Comparison of ENCODE assay signal across 8 mouse cellular contexts in genomic region chr11:115276780-115277603, GRCm38 (mm10). TPM values are rescaled to one million over a fixed set of nuclear protein-coding genes. Genes with fewer than 3 reads are reported as not detected.
DNase-seq lines count a peak whose midpoint lies in the region; ATAC-seq and TF ChIP-seq lines count a peak whose summit lies in the region.

Gene Fdxr (minus strand): TSS chr11:115277050.

- WGBS in embryonic facial prominence, embryonic 13.5 days, result under 1% methylated on average over 42 of the region's 42 CpGs
- WGBS in kidney, adult 2 months, result under 1% methylated on average over 42 of the region's 42 CpGs
- under 1% methylated on average over 42 of the region's 42 CpGs for WGBS in limb, embryonic 12.5 days
- under 1% methylated on average over 42 of the region's 42 CpGs for WGBS in midbrain, embryonic 15.5 days
- WGBS in spleen, adult 2 months, result under 1% methylated on average over 42 of the region's 42 CpGs

- peak within 1 kb of the TSS; percentile 84 for H3K9ac ChIP-seq in embryonic facial prominence, embryonic 13.5 days
- peak within 1 kb of the TSS; percentile 71 for H3K9ac ChIP-seq in limb, embryonic 12.5 days (replicated peaks)
- peak within 1 kb of the TSS; percentile 82 for H3K9ac ChIP-seq in midbrain, embryonic 15.5 days

- H3K27me3 ChIP-seq in embryonic facial prominence, embryonic 13.5 days, result no peaks in the 10 kb centered on the region
- H3K27me3 ChIP-seq in kidney, adult 2 months (replicated peaks; ENCODE audit: control insufficient read depth, insufficient read depth, low read length), result no peaks in the 10 kb centered on the region
- H3K27me3 ChIP-seq in limb, embryonic 12.5 days, result no peaks in the 10 kb centered on the region
- H3K27me3 ChIP-seq in midbrain, embryonic 15.5 days (replicated peaks), result no peaks in the 10 kb centered on the region
- H3K27me3 ChIP-seq in spleen, adult 2 months (ENCODE audit: control insufficient read depth, insufficient read depth, low read length), result no peaks in the 10 kb centered on the region

- DNase-seq in 3134 (ENCODE audit: extremely low read depth, insufficient read length, low spot score), result peak; percentile 99
- DNase-seq in adrenal gland, postnatal 36 days, result peak; percentile 98 to 99
- DNase-seq in heart, adult 18-20 months, result peak; percentile 100
- peak; percentile 100 for DNase-seq in kidney, adult 2 months
- DNase-seq in spleen, adult 2 months (ENCODE audit: low read depth in 1 of 2, low spot score in 2 of 2), result peak; percentile 99 to 100

- H3K4me1 ChIP-seq in embryonic facial prominence, embryonic 13.5 days, result peaks cover 18% of the 10 kb centered on the region
- peaks cover 3% of the 10 kb centered on the region; the same call in 1 of the 2 replicates for H3K4me1 ChIP-seq in kidney, adult 2 months (ENCODE audit: control insufficient read depth, insufficient read depth, low read length)
- peaks cover 16% of the 10 kb centered on the region for H3K4me1 ChIP-seq in limb, embryonic 12.5 days (replicated peaks)
- H3K4me1 ChIP-seq in midbrain, embryonic 15.5 days, result peaks cover 16% of the 10 kb centered on the region
- H3K4me1 ChIP-seq in spleen, adult 2 months (ENCODE audit: control insufficient read depth, insufficient read depth, insufficient read length), result peaks cover 14% of the 10 kb centered on the region; the same call in 1 of the 2 replicates

- TF ChIP-seq CTCF in kidney, adult 2 months (conservative IDR thresholded peaks at IDR 0.05; ENCODE audit: insufficient read depth, insufficient read length, low read depth, low read length), result no peak
- no peak for TF ChIP-seq CTCF in spleen, adult 2 months (IDR thresholded peaks at IDR 0.05; ENCODE audit: extremely low read depth, insufficient read depth, insufficient read length, insufficient replicate concordance)

- H3K4me2 ChIP-seq in embryonic facial prominence, embryonic 13.5 days, result peak within 1 kb of the TSS; percentile 87
- H3K4me2 ChIP-seq in limb, embryonic 12.5 days, result peak within 1 kb of the TSS; percentile 74
- H3K4me2 ChIP-seq in midbrain, embryonic 15.5 days, result peak within 1 kb of the TSS; percentile 75

- ATAC-seq in embryonic facial prominence, embryonic 13.5 days (ENCODE audit: insufficient number of reproducible peaks, insufficient read depth, low FRiP score, low TSS enrichment, low read depth), result peak; percentile 93
- ATAC-seq in limb, embryonic 12.5 days (ENCODE audit: insufficient number of reproducible peaks, insufficient read depth, low FRiP score, low TSS enrichment, low read depth), result peak; percentile 95
- ATAC-seq in midbrain, embryonic 15.5 days (replicated peaks), result peak; percentile 97

- H3K4me3 ChIP-seq in embryonic facial prominence, embryonic 13.5 days, result peak within 1 kb of the TSS; percentile 70
- peak within 1 kb of the TSS; percentile 69 for H3K4me3 ChIP-seq in kidney, adult 2 months (ENCODE audit: insufficient read depth, low read depth, low read length)
- peak within 1 kb of the TSS; percentile 54 for H3K4me3 ChIP-seq in limb, embryonic 12.5 days (replicated peaks)
- H3K4me3 ChIP-seq in midbrain, embryonic 15.5 days, result peak within 1 kb of the TSS; percentile 74
- peak within 1 kb of the TSS; percentile 79 for H3K4me3 ChIP-seq in spleen, adult 2 months (ENCODE audit: extremely low read depth, insufficient read depth, insufficient read length)

- peak; percentile 94 for TF ChIP-seq POLR2A in kidney, adult 2 months (IDR thresholded peaks at IDR 0.05; ENCODE audit: low read depth, low read length)
- peak; percentile 97 for TF ChIP-seq POLR2A in spleen, adult 2 months (IDR thresholded peaks at IDR 0.05; ENCODE audit: low read depth, low read length)

- peak within 1 kb of the TSS; percentile 81 for H3K27ac ChIP-seq in embryonic facial prominence, embryonic 13.5 days
- peak within 1 kb of the TSS; percentile 88 for H3K27ac ChIP-seq in kidney, adult 2 months (ENCODE audit: insufficient read depth, low read depth, low read length)
- H3K27ac ChIP-seq in limb, embryonic 12.5 days, result peak within 1 kb of the TSS; percentile 82
- H3K27ac ChIP-seq in midbrain, embryonic 15.5 days, result peak within 1 kb of the TSS; percentile 92
- peak within 1 kb of the TSS; percentile 89 for H3K27ac ChIP-seq in spleen, adult 2 months (ENCODE audit: insufficient read depth, low read length)

- H3K36me3 ChIP-seq in embryonic facial prominence, embryonic 13.5 days, result no peaks in the 10 kb centered on the region
- no peaks in the 10 kb centered on the region for H3K36me3 ChIP-seq in kidney, adult 2 months (ENCODE audit: control insufficient read depth, insufficient read depth, low read length)
- H3K36me3 ChIP-seq in limb, embryonic 12.5 days, result no peaks in the 10 kb centered on the region
- H3K36me3 ChIP-seq in midbrain, embryonic 15.5 days (replicated peaks), result no peaks in the 10 kb centered on the region
- H3K36me3 ChIP-seq in spleen, adult 2 months (ENCODE audit: control insufficient read depth, insufficient read depth, low read length), result no peaks in the 10 kb centered on the region; the same call in 1 of the 2 replicates

- H3K9me3 ChIP-seq in embryonic facial prominence, embryonic 13.5 days, result no peaks in the 10 kb centered on the region
- H3K9me3 ChIP-seq in limb, embryonic 12.5 days, result no peaks in the 10 kb centered on the region
- H3K9me3 ChIP-seq in midbrain, embryonic 15.5 days, result no peaks in the 10 kb centered on the region

RNA-seq across cellular contexts. Expression of gene Fdxr, which starts in this region (rescaled TPM):
- total RNA-seq in adrenal gland, postnatal 36 days (2021), result 1,000 to 10,000 TPM; 1,168 to 1,492 TPM
- polyA plus RNA-seq in embryonic facial prominence, embryonic 13.5 days (2015; fragmentation: Nextera tagmentation; extraction: Ambion mirVana), result 14.5 and 15.3 TPM in 2 replicates
- total RNA-seq in heart, adult 18-20 months (2021), result 10 to 100 TPM in 1 of 2 experiments, 1 to 10 TPM in 1; 9.8 to 10.1 TPM
- polyA plus RNA-seq in kidney, adult 2 months (2012; rRNA removed), result 18.0 and 21.0 TPM in 2 replicates
- polyA plus RNA-seq in limb, embryonic 12.5 days (2016; fragmentation: Nextera tagmentation; extraction: Ambion mirVana), result 13.2 and 16.1 TPM in 2 replicates
- 21.5 and 22.1 TPM in 2 replicates for polyA plus RNA-seq in midbrain, embryonic 15.5 days (2015; fragmentation: Nextera tagmentation; extraction: Ambion mirVana)
- polyA plus RNA-seq in spleen, adult 2 months (2012; rRNA removed), result 18.7 and 24.6 TPM in 2 replicates

Comparison
In these comparisons a context has a peak if more than half of its experiments do, and no peak if none do; other contexts are left out.
1. Peak in every context shown above with its lines: DNase-seq, ATAC-seq, H3K4me3 ChIP-seq and H3K27ac ChIP-seq.
2. RNA of gene Fdxr (total RNA-seq): 1,168 to 1,492 TPM in adrenal gland, postnatal 36 days; 9.8 to 10.1 TPM in heart, adult 18-20 months; every median in the first group is over 100 times any median in the second.